Mouse (Mus musculus) cerebellum, postnatal 4 days (tissue): ENCODE results near the gene Lemd1.
A peak's percentile ranks its signal among the peaks of the same experiment; 100 is the strongest.

Source experiments
- DNase-seq, 2 experiments: peaks; one replicate each; pipeline ENCODE4 v3.0.0; 2022; ENCODE audit warnings: low spot score in 2 of 2, mixed read lengths in 1 of 2

Lemd1 gene

DNA sequence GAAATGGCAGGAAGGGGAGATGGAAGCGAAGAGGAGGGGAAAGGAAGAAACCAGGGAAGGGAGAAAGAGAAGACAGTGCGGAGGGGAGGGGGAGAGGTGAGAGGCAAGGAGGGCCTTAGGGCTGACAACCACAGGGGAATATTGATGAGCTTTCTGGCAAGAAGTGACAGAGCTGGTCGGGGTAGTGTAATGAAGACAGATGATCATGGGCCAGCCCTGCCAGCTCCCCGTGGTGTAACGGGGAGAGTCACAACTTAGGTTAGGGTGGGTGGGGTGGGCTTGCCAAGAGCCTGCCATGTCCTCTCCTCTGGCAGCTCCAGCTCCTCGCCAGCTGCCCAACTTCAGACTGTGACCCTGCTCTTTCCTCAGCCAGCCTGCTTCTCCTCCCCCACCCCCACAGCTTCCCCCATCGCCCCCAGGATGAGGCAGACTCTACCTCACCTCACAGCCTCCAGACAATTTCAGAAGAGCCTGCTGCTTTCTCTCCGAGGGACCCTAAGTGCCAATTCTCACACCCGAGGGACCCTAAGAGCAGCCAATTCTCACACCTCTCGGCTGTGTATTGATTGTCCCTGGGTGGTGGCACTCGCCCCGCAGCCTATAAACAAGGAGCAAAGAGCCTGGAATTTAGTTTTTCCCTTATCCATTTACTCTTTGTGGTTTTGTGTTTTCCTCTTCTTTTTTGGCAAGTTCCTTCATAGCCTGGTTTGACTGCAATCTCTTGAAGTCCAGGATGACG, 26.3 kb upstream of the Lemd1 start:
- DNase-seq, result peak in 1 of 2 experiments; percentile 60

DNA sequence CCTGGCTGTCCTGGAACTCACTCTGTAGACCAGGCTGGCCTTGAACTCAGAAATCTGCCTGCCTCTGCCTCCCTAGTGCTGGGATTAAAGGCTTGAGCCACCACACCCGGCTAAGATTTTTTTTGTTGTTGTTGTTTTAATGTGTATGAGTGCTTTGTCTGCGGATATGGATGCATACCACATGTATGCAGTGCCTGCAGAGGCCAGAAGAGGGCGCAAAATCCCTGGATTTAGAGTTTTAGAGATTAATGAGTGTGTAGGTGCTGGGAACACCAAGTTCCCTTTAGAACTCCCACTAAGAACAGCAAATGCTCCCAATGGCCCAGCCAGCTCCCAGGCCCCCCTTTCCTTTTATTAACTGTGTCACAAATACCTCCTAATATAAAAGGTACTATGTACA, 25.4 kb upstream of the Lemd1 start:
- DNase-seq, result no peak

DNA sequence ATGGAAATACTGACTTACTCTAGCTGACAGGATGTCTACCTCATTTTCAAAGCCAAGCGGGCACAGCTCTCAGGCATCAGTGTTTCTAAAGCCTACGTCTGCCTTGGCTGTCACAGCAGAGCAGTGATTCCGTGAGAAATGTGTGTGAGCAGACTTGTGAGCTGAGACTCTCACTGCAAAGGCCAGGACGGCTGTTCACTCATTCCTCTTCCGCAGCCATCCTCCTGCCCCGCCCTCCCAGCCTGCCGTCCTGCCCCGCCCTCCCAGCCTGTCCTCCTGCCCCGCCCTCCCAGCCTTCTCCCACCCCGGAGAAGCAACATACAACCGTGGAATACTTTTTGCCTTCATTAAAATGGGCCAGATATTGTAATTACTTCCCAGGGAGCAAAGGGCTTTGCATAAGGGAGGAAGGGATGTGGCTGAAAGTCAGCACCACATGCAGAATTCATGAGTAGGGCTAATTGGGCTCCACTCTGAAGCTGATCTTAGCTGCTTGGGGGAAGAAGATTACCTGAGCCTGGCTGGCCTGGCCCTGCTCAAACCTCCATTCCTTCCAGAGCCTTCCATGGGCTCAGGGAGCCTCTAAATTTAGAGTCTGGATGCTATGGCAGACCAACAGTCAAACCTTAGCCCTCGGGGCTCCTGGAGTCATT, 23.0 kb upstream of the Lemd1 start:
- no peak for DNase-seq

DNA sequence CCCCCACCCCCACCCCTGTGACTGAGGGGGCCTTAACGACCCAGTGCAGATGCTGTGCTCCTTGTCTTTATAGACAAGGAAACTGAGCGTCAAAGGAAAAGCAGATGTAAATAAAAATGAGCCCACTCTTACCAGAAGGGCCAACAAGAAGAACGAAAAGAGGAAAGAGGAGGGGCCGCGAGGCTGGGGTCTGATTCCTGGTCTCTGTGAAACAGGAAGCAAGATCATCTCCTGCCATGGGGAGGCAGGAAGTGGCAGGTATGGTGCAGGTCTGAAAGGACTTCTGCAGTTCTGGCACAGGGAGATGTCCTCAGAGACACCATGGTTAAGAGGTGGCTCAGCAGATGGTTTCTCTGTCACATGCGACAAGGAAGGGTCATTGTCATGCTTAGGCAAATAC, 20.5 kb upstream of the Lemd1 start:
- DNase-seq, result no peak

DNA sequence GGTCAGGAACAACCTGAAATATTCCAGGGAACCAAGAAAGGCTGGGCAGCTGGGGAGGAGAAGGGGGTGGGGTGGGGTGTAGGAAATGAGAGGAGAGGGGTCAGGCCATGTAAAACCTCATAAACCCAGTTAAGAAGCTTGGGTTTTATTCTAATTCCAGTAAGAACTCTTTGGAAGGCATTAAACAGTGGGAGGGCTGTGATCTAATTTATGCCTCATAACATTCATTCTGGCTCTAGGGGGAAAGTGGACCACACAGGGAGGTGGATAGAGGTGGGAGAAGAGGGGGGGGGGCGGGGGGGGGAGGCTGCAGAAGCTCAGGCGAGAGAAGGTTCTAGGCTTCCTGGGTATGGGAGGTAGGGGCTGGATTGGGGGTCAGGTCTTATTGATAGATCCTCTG, 19.6 kb upstream of the Lemd1 start:
- no peak for DNase-seq

DNA sequence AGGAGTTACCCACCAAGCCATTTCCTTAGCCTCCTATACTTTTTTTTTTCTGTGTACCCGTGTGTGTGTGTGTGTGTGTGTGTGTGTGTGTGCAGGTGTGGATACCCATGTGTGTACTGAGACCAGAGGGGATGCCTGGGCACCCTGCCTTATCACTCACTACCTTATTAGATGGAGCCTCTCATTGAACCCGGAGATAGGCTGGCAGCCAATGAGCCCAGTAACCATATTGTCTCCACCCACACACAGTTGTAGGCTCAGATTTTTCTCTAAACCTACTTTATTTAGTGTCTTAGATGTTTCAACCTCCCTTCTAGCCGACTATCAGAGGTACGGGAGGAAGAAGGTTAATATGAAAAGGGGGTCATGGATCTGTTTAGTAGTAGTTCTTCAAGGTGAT, 4.9 kb upstream of the Lemd1 start:
- no peak for DNase-seq

DNA sequence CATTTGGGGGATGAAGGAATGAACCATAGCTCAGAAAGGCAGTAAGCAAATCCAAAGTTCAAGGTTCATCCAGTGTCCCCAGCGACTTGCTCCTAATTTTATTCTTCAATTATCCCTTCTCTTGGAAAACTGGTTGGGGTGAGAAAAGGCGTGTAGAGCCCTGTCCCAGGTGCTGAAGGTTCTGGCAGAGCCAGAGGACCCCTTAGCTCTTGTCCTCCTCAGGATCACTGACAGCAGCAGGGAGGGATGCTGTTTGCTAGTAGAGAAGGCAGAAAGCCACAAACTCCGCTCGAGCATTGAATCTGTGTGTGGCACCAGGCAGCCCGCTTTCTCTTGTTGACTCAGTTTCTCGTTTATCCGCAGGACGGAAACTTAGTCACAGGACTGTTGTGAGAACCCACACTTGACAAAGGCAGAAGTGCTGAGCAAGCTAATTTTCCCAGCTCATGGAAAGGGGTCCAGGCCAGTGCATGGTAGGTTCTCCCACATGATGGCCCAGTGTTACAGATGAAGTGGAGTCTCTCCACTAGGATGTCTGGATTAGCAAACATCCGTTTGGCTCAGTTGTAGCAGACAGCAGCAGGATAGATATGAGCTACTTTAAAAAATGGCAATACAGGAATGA, 2.7 kb upstream of the Lemd1 start:
- DNase-seq, result no peak

DNA sequence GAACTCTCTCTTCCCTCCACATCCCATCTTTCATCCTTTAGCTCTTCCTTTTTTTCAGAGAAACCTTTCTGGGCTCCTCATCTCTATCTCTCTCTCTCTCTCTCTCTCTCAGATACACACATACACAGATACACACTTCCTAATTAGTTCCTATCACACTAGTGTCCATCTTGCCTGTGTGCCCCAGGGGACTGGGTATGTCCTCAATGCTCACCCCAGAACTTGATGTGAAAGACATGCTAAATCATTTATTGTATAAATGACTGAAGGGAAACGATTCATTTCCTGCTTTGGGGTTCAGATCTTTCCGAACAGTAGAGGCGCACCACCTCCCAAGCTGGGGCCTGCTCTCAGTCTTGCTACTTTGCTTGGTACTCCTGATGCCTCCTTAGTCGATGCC, 2.0 kb upstream of the Lemd1 start:
- no peak for DNase-seq

DNA sequence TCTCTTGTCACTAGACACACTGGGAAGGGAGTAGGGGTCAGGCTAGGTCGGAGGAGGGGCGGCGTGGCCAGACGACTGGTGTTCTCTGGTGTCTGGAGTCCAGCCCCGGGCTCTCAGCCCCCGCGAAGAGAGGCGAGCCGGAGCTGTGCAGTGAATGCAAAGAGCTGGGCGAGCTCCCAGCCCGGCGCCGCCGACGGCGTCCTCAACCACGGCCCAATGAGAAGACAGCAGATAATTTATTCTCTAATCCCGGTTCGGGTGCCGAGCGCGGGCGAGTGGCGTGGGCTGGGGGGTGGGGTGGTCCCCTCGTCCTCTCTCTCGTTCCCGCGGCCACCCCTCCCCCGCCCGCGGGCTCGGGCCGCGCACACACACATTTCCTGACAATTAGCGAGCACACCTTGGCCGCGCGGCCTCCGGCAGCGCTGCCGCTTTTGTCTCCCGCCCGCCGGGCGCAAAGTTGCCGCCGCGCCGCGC, 1.2 kb upstream of the Lemd1 start:
- peak in 1 of 2 experiments; percentile 77 for DNase-seq

DNA sequence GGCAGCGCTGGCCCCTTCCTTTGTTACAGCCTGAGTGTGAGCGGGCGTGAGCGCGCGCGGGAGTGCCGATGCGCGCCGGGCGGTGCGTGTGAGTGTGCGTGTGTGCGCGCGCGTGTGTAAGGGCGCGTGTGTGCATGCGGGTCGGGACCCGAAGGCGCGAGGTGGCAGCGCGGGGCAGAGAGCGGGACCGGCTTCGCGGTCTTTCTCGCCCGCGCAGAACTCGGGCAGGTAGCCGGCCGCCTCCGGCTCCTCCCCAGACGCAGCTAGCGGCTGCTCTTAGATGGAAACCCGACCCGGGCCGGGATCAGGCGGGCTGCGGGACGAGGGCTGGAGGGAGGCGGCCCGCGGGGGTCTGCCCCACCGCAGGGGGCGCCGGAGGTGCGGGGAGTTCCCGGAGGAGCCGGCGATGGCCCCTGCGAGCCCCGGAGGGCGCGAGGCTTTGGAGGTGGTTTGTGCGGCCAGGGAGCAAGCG, 574 bp upstream of the Lemd1 start:
- peak in 1 of 2 experiments; percentile 59 for DNase-seq

DNA sequence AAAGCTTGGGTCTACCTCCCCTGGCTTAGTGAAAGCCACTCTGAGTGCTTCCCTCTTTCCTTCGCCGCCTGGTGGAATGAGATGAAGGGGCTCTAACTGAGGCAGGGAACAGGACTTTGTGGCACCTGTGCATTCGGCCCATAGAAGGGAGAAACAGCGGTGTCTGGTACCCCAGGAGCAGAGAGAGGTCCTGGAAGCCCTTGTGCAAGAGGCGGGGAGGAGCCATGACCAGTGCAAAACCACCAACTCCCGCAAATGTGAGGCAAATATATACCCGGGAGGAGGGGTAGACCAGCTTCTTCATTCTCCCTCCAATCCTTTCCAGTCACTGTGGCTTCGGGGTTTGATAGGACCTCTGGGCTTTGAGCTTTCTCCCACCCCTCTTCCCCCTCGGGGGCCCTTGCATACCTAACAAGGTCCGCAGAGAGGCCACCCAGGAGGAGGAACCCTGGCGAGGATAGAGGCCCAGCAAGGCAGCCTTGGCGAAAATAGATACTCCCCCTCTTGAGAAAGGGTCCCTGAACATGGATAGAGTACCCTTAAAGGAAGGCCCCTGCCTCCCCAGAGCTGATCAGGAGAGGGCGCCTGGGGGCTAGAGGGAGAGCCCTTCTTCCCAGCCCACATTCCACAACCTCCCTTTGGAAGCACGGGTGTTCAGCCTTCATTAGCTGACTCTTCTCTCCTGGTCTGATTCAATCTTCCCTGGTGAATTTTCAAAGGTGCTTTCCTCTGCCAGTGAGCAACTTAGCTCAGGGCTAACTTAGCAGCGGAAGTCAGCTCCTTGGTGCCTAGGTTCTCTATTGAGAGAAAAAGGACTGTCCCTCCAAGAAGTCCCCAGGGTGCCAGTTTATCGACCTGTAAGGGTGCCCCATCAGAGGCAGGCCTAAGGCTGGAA, 802 bp downstream of the Lemd1 start:
- peak in 1 of 2 experiments; percentile 46 for DNase-seq

DNA sequence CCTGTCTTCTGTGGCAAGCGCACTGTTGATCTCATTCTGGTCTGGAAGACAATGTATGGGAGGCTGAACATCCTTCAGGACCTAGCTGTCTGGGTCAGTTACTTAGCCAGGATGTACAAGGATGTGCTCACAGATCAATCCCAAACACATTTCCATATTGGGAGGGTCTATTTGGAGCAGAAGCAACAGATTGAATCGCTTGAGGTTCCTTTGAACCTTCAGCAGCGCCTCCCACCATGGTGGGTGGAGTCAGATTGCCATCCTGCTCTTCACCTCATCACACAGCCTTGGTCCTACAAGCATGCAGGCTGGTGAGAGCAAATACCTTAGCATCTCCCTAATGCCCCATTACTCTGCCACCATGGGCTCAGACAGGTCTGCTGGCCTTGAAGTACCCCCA, 2.6 kb downstream of the Lemd1 start:
- DNase-seq, result no peak

DNA sequence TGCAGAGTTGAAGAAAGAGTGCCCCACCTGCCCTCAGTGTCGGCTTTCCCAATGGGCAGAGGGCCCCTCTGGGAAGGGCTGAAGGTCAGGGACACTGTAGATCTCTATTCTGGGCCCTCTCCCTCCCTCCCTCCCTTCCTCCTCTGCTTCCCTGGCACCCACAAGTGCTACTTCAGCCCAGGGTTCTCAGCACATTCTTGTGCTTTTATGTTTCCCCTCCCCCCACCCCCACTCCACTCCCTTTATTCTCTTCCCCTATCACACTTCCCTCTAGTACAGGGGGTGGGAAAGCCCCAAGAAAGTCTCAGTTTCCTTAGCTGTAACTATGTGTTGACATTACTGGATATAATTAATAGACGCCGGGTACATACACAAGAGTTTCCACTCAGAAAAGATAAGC, 3.4 kb downstream of the Lemd1 start:
- DNase-seq, result no peak

DNA sequence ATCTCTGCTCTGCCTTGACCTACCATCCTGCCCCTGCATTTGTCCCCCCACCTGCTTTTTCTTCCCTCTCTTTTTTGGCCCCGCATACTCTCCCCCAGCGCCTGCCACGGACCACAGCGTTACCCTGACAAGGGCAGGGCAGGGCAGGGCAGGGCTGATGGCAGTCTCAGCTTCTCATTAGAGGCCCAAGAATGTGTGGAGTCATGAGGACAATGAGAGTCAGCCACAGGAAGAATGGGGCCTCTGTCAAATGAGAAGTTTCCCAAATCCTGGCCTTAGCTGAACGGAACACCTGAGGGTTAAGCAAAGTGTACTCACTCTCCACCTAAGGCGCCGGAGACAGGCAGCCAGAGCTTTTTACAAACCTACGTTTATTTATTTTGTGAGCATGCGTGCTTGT, 3.9 kb downstream of the Lemd1 start:
- DNase-seq, result no peak

DNA sequence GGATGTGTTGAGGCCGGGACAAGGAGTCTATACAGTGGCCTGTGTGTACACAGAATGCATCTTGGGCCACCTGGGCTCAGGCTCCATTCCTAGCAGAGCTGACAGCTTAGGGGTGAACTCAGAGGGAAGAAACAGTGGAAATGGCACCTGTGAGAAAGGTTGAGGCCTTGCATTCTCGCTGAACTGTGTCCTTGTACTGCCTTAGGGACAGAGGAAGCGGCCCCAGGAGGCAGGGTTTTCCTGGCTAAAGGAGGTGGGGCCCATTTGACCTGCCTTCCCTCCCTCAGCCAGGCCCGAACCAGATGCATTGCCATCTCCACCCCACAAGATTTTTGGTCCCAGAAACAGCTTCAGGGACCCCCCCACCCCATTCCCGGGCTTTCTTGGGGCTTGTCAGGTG, 4.5 kb downstream of the Lemd1 start:
- no peak for DNase-seq

DNA sequence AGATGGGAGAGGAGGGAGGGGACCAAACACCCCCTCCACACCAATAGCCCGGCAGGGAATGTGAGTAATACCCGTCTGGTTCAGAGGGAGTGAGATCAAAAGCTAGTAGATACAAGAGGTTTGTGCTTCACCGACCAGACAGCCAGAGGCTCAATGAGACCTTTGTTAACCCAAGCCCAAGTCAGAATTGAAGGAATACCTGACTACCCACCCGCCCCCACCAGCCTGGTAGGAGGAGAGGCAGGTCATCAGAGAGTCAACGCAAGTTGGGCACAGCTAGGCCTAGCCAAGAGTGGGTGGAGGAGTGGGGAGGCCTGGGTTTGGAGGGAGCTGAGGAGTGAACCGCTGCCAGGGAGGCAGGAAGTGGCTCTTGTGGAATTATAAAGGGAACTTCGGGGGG, 5.1 kb downstream of the Lemd1 start:
- DNase-seq, result no peak

DNA sequence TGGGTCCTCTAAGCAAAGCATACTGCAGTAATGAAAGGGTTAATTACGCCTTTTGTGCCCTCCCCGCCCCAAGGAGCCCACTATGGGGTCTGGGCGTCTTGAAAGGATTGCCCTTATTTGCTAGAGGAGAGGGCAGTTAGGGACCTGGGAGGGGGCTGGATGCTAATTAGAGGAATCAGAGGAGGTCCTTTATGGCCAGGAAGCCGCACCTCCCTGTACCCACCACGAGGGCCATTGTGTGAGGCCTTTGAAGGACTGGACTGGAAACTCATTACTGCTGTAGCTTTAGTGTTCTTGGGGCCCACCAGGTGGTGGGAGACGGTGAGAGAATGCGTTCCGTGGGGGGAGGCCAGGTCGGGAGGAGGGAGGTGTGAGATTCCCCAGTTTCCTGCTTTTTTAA, 6.4 kb downstream of the Lemd1 start:
- no peak for DNase-seq

DNA sequence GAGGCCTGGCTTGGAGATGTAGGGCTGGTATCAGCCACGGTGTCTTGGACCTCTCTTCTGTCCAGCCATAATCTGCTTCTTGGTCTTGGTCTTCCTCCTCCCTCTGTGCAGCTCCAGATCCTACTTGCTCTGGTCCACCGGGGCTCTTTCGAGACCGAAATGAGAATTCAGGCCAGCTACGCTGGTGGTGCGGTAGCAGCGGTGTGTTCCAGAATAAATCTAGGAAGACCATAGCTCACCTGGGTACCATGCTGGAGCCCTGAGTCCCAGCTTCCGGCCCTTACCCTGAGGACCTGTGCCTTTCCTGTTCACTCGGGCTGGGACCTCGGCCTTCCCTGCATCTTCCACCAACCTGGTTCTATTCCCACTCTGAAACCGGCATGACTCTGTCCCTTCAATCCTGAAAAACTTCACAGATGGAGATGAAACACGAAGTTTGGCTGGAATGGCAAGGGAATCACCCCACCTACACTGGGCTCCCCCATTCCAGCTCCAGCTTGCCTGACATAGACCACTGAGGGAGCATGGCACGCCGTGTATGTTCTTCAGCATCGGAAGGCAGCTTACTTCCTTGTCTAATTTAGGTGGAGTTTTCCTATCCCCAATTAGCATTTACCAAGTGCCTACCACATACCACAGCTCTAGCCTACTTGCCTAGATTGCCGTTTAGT, 7.3 kb downstream of the Lemd1 start:
- DNase-seq, result no peak

DNA sequence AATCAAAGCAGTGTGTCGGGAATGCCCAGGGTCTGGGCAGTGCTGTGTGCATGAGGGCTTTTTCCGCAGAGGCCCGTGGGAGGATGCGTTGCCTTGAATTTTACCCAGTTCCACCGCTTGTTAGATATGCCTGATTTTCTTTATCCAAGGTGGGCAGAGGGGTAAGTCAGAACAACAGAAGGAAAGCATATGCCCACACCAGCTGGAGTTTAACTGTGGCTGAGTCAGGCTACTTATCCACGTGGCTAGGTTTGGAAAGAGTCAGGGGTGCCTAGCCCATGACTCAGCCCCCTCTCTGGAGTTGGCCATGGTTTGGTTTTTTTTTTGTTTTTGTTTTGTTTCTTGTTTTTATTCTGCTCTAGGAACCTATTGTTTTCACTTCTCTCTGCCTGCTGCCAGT, 8.0 kb downstream of the Lemd1 start:
- DNase-seq, result no peak

DNA sequence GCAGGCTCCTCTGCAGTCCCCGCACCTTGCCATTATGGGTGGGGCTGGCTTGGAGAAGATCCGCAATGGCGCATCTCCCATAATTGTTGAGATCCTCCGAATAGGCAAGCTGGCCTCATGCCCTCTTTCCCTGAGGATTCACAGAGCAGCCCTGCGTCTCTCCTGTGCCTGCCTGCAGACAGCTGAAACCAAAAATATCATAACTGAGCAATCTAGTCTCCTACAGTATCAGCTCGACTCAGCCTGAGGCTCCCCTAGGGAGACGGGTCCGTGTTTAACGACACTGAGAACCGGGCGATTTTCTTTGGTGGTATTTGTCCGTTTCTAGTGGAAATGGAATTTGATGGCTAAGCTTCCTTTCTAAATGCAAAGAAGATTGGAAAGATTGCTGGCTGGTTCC, 8.7 kb downstream of the Lemd1 start:
- DNase-seq, result peak in 1 of 2 experiments; percentile 18
